Mouse (Mus musculus) small intestine, adult 2 months (tissue): ENCODE data around the gene Cpxm1. TPM values are rescaled to one million over a fixed set of nuclear protein-coding genes. Genes with fewer than 3 reads are reported as not detected.

Source experiments
- H3K27ac ChIP-seq: fragments of 200-500 bp; 2 replicates; pipeline ENCODE4 v1.5.1; 2012; ENCODE audit warnings: low read depth, low read length, control low read depth, inconsistent platforms; ENCODE audit not compliant: insufficient read depth
- H3K27me3 ChIP-seq: fragments of 200-500 bp; 2 replicates; pipeline ENCODE4 v1.6.1; 2012; ENCODE audit warnings: mild to moderate bottlenecking, moderate library complexity, low read length, inconsistent platforms; ENCODE audit not compliant: control insufficient read depth, insufficient read depth
- H3K36me3 ChIP-seq: fragments of 200-500 bp; 2 replicates; pipeline ENCODE4 v1.6.1; 2012; ENCODE audit warnings: mild to moderate bottlenecking, low read length, control low read depth, inconsistent platforms; ENCODE audit not compliant: control insufficient read depth, insufficient read depth
- H3K4me1 ChIP-seq: fragments of 200-500 bp; 2 replicates; pipeline ENCODE4 v1.6.1; 2012; ENCODE audit warnings: low read length, inconsistent platforms, mixed read lengths; ENCODE audit not compliant: control insufficient read depth, insufficient read depth, insufficient read length
- H3K4me3 ChIP-seq: fragments of 200-500 bp; 2 replicates; pipeline ENCODE4 v1.5.1; 2012; ENCODE audit warnings: low read depth, mild to moderate bottlenecking, control low read depth, inconsistent platforms, low read length, moderate library complexity
- CTCF ChIP-seq: fragments of 200-500 bp; IDR thresholded peaks from 2 replicates; pipeline ENCODE4 v1.5.1; 2012; ENCODE audit warnings: low read depth, mild to moderate bottlenecking, control low read depth, inconsistent platforms, low read length, moderate library complexity, mixed read lengths; ENCODE audit not compliant: insufficient replicate concordance, insufficient read length; ENCODE audit errors: extremely low read depth
- POLR2A ChIP-seq: fragments of 200-500 bp; IDR thresholded peaks from 2 replicates; pipeline ENCODE4 v1.6.1; 2012; ENCODE audit warnings: low read depth, mild to moderate bottlenecking, control low read depth, inconsistent platforms, low read length, moderate library complexity
- WGBS: fragments of 180-500 bp; shearing (Covaris S2); methylation state at CpG from one replicate; pipeline ENCODE4 v1.1.7; 2018; 5-methylcytosine and 5-hydroxymethylcytosine counted together
- polyA plus RNA-seq: library from polyadenylated mRNA; depleted of rRNA; stranded (reverse); fragments of >200 nt; gene quantifications from 2 replicates; pipeline ENCODE4 v1.2.3, GENCODE M21; 2012

Cpxm1 gene
- polyA plus RNA-seq, 1 experiment = 2.9 TPM

GRCm38 (mm10) chr2:130401891-130402290 is 4.5 kb upstream of the Cpxm1 start:
- Histone ChIP-seq H3K27me3 (peaks cover 13% of the 10 kb centered on the region), H3K36me3 (no peaks in the 10 kb centered on the region), H3K4me1 (no peaks in the 10 kb centered on the region), H3K4me3 (no peak overlapping the region), H3K27ac (no peak overlapping the region)
- WGBS = 68% methylated on average over 4 of the region's 4 CpGs
- TF ChIP-seq POLR2A = no peak
- TF ChIP-seq CTCF = no peak

GRCm38 (mm10) chr2:130400046-130400445 is 2.7 kb upstream of the Cpxm1 start:
- WGBS = 89% methylated on average over 1 of the region's 1 CpGs
- no peak overlapping the region for H3K4me3 ChIP-seq
- H3K27me3 ChIP-seq = peaks cover 18% of the 10 kb centered on the region
- no peak overlapping the region for H3K27ac ChIP-seq
- H3K4me1 ChIP-seq = no peaks in the 10 kb centered on the region
- H3K36me3 ChIP-seq = no peaks in the 10 kb centered on the region
- TF ChIP-seq POLR2A = no peak
- TF ChIP-seq CTCF = no peak

- Histone ChIP-seq H3K4me3 (no peak overlapping the region), H3K36me3 (no peaks in the 10 kb centered on the region), H3K27me3 (peaks cover 18% of the 10 kb centered on the region), H3K27ac (no peak overlapping the region), H3K4me1 (no peaks in the 10 kb centered on the region)
- WGBS = 19% methylated on average over 14 of the region's 14 CpGs
- TF ChIP-seq CTCF (no peak), POLR2A (no peak)
These were observed 717 bp upstream of the Cpxm1 start for GRCm38 (mm10) chr2:130398091-130398490.

DNA sequence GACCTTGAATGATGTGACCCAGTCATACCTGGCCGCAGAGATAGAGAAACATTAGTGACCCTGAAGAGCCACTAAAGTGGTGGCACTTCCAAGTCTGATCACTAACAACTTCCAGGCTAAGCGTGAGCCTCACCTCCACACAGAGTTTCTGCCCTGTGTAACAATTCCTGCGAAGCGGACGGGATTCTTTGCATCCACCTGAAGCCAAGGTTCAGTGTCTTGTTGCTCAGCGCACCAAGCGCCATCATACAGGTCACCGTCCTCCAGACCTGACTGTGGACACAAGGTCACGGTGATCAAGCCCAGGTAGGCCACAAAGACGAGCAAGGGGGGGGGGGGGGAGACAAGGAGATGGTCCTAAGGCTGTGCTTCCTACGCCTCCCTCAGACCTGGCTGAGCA is 1.7 kb downstream of the Cpxm1 start:
- TF ChIP-seq POLR2A (no peak), CTCF (no peak)
- H3K36me3 ChIP-seq = no peaks in the 10 kb centered on the region
- H3K27me3 ChIP-seq = peaks cover 18% of the 10 kb centered on the region
- H3K27ac ChIP-seq = no peak overlapping the region
- no peak overlapping the region for H3K4me3 ChIP-seq
- 88% methylated on average over 11 of the region's 11 CpGs for WGBS
- no peaks in the 10 kb centered on the region for H3K4me1 ChIP-seq

DNA sequence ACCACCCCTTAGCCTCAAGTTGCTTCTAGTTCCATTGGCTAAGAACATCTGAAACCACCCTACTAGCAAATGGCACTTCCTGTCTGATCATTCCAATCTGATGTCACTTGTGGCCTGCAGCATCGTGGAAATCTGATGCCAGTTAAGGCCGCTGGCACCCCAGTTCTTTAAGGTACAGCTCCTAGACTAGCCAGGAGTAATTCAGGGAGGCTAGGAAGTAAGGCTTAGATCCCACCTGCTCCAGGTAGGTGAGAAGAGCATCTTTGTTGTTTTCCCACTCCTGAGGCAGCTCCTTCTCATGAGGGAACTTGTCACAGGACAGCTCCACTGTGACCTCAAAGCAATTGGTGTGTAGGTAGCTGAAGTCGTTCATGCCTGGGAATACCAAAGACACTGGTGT is 4.5 kb downstream of the Cpxm1 start:
- no peaks in the 10 kb centered on the region for H3K36me3 ChIP-seq
- 79% methylated on average over 3 of the region's 3 CpGs for WGBS
- H3K4me1 ChIP-seq = no peaks in the 10 kb centered on the region
- no peak for TF ChIP-seq POLR2A
- TF ChIP-seq CTCF = no peak
- peaks cover 14% of the 10 kb centered on the region for H3K27me3 ChIP-seq
- H3K4me3 ChIP-seq = no peak overlapping the region
- H3K27ac ChIP-seq = no peak overlapping the region

GRCm38 (mm10) chr2:130390993-130391625 is 6.3 kb downstream of the Cpxm1 start:
- Histone ChIP-seq H3K4me1 (no peaks in the 10 kb centered on the region), H3K27me3 (no peaks in the 10 kb centered on the region), H3K36me3 (no peaks in the 10 kb centered on the region), H3K4me3 (no peak overlapping the region), H3K27ac (no peak overlapping the region)
- WGBS = 59% methylated on average over 11 of the region's 11 CpGs
- no peak for TF ChIP-seq CTCF
- no peak for TF ChIP-seq POLR2A

DNA sequence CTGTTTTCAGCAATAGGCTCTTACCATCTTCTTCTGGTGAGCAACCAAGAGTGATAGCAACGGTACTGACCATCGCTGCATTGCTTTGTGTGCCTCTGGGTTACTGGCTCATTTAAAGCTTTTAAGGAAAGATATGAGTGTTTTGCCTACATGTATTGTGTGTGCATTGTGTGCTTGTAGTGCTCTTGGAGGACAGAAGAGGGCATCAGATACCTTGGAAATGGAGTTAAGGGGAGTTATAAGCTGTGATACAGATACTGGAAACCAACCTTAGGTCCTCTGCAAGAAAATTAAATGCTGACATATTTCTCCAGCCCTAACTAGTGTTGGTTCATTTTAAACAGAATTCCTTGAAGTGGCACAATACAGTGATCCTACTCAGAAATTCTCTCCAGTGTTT is 8.6 kb downstream of the Cpxm1 start:
- WGBS = 81% methylated on average over 2 of the region's 2 CpGs

More for the DNA sequence above, 8.6 kb downstream of the Cpxm1 start:
- Histone ChIP-seq H3K4me3 (no peak overlapping the region), H3K4me1 (no peaks in the 10 kb centered on the region), H3K36me3 (no peaks in the 10 kb centered on the region), H3K27me3 (no peaks in the 10 kb centered on the region), H3K27ac (no peak overlapping the region)
- TF ChIP-seq POLR2A (no peak), CTCF (no peak)
